Mouse (Mus musculus): ENCODE measurements around the gene Olfr161.
"Not testable (repeated sequence)": the region's sequence is repeated elsewhere in the genome, so short reads cannot be mapped to it uniquely, and the experiment has no call there.

The Olfr161 gene

GRCm38 (mm10) chr16:3590691-3591090, at the start of gene Olfr161:
TSS of gene Olfr161 (plus strand) at chr16:3591042.
- no peak for DNase-seq (ENCODE audit: low read depth, low spot score)

- DNase-seq (ENCODE audit: low read depth, low spot score) = no peak
Observed at GRCm38 (mm10) chr16:3563553-3563952, 27.3 kb upstream of the Olfr161 start.

GRCm38 (mm10) chr16:3577658-3578057, 13.2 kb upstream of the Olfr161 start:
- DNase-seq (ENCODE audit: low read depth, low spot score) = not testable (repeated sequence)

- DNase-seq (ENCODE audit: low read depth, low spot score) = not testable (repeated sequence)
Observed at GRCm38 (mm10) chr16:3578227-3578848, 12.5 kb upstream of the Olfr161 start.

- DNase-seq (ENCODE audit: low read depth, low spot score) = not testable (repeated sequence)
Observed at GRCm38 (mm10) chr16:3631376-3631775, 40.5 kb downstream of the Olfr161 start.

GRCm38 (mm10) chr16:3632572-3633361, 41.9 kb downstream of the Olfr161 start:
- DNase-seq (ENCODE audit: low read depth, low spot score) = not testable (repeated sequence)
